Mouse (Mus musculus) MEL (cell line): ENCODE results near the gene Uba2. TPM values are rescaled to one million over a fixed set of nuclear protein-coding genes. Genes with fewer than 3 reads are reported as not detected.

ENCODE experiments used
- DNase-seq: peaks from one replicate; pipeline ENCODE4 v3.0.0; 2011; ENCODE audit warnings: low read depth, low spot score
- H3K27ac ChIP-seq: 2 replicates; pipeline ENCODE4 v1.5.1; 2012; ENCODE audit warnings: low read depth, mild to moderate bottlenecking, control low read depth, low read length, moderate library complexity; ENCODE audit not compliant: control insufficient read depth
- H3K27me3 ChIP-seq, 2 experiments: fragments of 150-350 bp in 1 of 2; sonication (generic) in 1 of 2; 2 replicates each; pipeline ENCODE4 v1.6.1; 2012; ENCODE audit warnings: low read length in 2 of 2, mild to moderate bottlenecking in 2 of 2, improper control_type of control experiment in 1 of 2, moderate library complexity in 1 of 2; ENCODE audit not compliant: insufficient read depth in 2 of 2, control insufficient read depth in 1 of 2
- H3K36me3 ChIP-seq, 2 experiments: 2 replicates each; pipeline ENCODE4 v1.6.1; 2012 to 2014; ENCODE audit warnings: low read length in 2 of 2, improper control_type of control experiment in 1 of 2, inconsistent platforms in 1 of 2, mild to moderate bottlenecking in 1 of 2; ENCODE audit not compliant: insufficient read depth in 2 of 2, control insufficient read depth in 1 of 2
- H3K4me1 ChIP-seq, 2 experiments: fragments of 150-350 bp in 1 of 2; sonication (generic) in 1 of 2; 2 replicates each; pipeline ENCODE4 v1.6.1; 2012; ENCODE audit warnings: low read length in 2 of 2, improper control_type of control experiment in 1 of 2, mild to moderate bottlenecking in 1 of 2; ENCODE audit not compliant: insufficient read depth in 2 of 2, control insufficient read depth in 1 of 2
- H3K4me3 ChIP-seq, 2 experiments: fragments of 150-350 bp in 1 of 2; sonication (generic) in 1 of 2; 2 replicates each; pipeline ENCODE4 v1.5.1; 2012; ENCODE audit warnings: low read depth in 2 of 2, low read length in 2 of 2, mild to moderate bottlenecking in 2 of 2, moderate library complexity in 2 of 2, control low read depth in 1 of 2, improper control_type of control experiment in 1 of 2; ENCODE audit not compliant: control insufficient read depth in 1 of 2, insufficient read depth in 1 of 2
- H3K79me2 ChIP-seq: 2 replicates; pipeline ENCODE4 v1.6.1; 2012; ENCODE audit warnings: mild to moderate bottlenecking, low read length, moderate library complexity; ENCODE audit not compliant: control insufficient read depth, poor library complexity, insufficient read depth
- H3K9ac ChIP-seq: 2 replicates; pipeline ENCODE4 v1.6.1; 2012; ENCODE audit warnings: low read depth, mild to moderate bottlenecking, control low read depth, low read length, moderate library complexity; ENCODE audit not compliant: control insufficient read depth, poor library complexity, severe bottlenecking
- H3K9me3 ChIP-seq: fragments of 150-350 bp; sonication (generic); replicated peaks from 2 replicates; pipeline ENCODE4 v1.6.1; 2012; ENCODE audit warnings: mild to moderate bottlenecking, low read length, improper control_type of control experiment, moderate library complexity; ENCODE audit not compliant: insufficient read depth
- CHD1 ChIP-seq: IDR thresholded peaks from 2 replicates; pipeline ENCODE4 v1.6.1; 2012; ENCODE audit warnings: low read depth, mild to moderate bottlenecking, inconsistent platforms, low read length, improper control_type of control experiment
- ELF1 ChIP-seq: IDR thresholded peaks from 2 replicates; pipeline ENCODE4 v1.6.1; 2014; ENCODE audit warnings: low read depth, mild to moderate bottlenecking, inconsistent platforms, low read length, improper control_type of control experiment, moderate library complexity
- GABPA ChIP-seq: IDR thresholded peaks from 2 replicates; pipeline ENCODE4 v1.6.1; 2012; ENCODE audit warnings: low read depth, mild to moderate bottlenecking, inconsistent platforms, low read length, improper control_type of control experiment, moderate library complexity
- HCFC1 ChIP-seq: IDR thresholded peaks from 2 replicates; pipeline ENCODE4 v1.6.1; 2012; ENCODE audit warnings: low read depth, mild to moderate bottlenecking, inconsistent platforms, low read length, improper control_type of control experiment, moderate library complexity
- KAT2A ChIP-seq: conservative IDR thresholded peaks from 2 replicates; pipeline ENCODE4 v1.6.1; 2012; ENCODE audit warnings: low read depth, low read length, improper control_type of control experiment, inconsistent platforms
- MXI1 ChIP-seq: IDR thresholded peaks from 2 replicates; pipeline ENCODE4 v1.6.1; 2011; ENCODE audit warnings: mild to moderate bottlenecking, low read depth, low read length, improper control_type of control experiment
- NRF1 ChIP-seq: IDR thresholded peaks from 2 replicates; pipeline ENCODE4 v1.6.1; 2014; ENCODE audit warnings: low read depth, mild to moderate bottlenecking, inconsistent platforms, low read length, improper control_type of control experiment, moderate library complexity; ENCODE audit not compliant: poor library complexity, insufficient read depth, severe bottlenecking
- POLR2A ChIP-seq, 2 experiments: IDR thresholded peaks; 2 replicates each; pipeline ENCODE4 v1.6.1; 2011 to 2012; ENCODE audit warnings: low read length in 2 of 2, mild to moderate bottlenecking in 2 of 2, control low read depth in 1 of 2, improper control_type of control experiment in 1 of 2, low read depth in 1 of 2, moderate library complexity in 1 of 2; ENCODE audit not compliant: control insufficient read depth in 1 of 2, insufficient read depth in 1 of 2, poor library complexity in 1 of 2
- POLR2AphosphoS2 ChIP-seq: IDR thresholded peaks from 2 replicates; pipeline ENCODE4 v1.6.1; 2011; ENCODE audit warnings: low read length, improper control_type of control experiment
- POLR2AphosphoS5 ChIP-seq: IDR thresholded peaks from 2 replicates; pipeline ENCODE4 v1.6.1; 2012; ENCODE audit warnings: low read depth, borderline replicate concordance, mild to moderate bottlenecking, inconsistent platforms, low read length, moderate library complexity, mixed read lengths
- SIN3A ChIP-seq: IDR thresholded peaks from 2 replicates; pipeline ENCODE4 v1.6.1; 2012; ENCODE audit warnings: low read length, improper control_type of control experiment, inconsistent platforms
- TAL1 ChIP-seq: IDR thresholded peaks from 2 replicates; pipeline ENCODE4 v1.6.1; 2012; ENCODE audit warnings: mild to moderate bottlenecking, inconsistent platforms, low read length, moderate library complexity, mixed read lengths
- TBP ChIP-seq: IDR thresholded peaks from 2 replicates; pipeline ENCODE4 v1.8.0; 2011; ENCODE audit warnings: low read depth, low read length, improper control_type of control experiment
- TCF12 ChIP-seq: IDR thresholded peaks from 2 replicates; pipeline ENCODE4 v1.6.1; 2014; ENCODE audit warnings: low read depth, mild to moderate bottlenecking, inconsistent platforms, low read length, improper control_type of control experiment, moderate library complexity
- UBTF ChIP-seq: IDR thresholded peaks from 2 replicates; pipeline ENCODE4 v1.6.1; 2012; ENCODE audit warnings: low read depth, mild to moderate bottlenecking, inconsistent platforms, low read length, improper control_type of control experiment, moderate library complexity, borderline replicate concordance; ENCODE audit not compliant: insufficient read depth
- USF1 ChIP-seq: IDR thresholded peaks from 2 replicates; pipeline ENCODE4 v1.6.1; 2014; ENCODE audit warnings: low read depth, mild to moderate bottlenecking, inconsistent platforms, low read length, improper control_type of control experiment, moderate library complexity
- ZKSCAN1 ChIP-seq: IDR thresholded peaks from 2 replicates; pipeline ENCODE4 v1.6.1; 2012; ENCODE audit warnings: low read depth, mild to moderate bottlenecking, inconsistent platforms, low read length, improper control_type of control experiment, moderate library complexity
- ZNF384 ChIP-seq: IDR thresholded peaks from 2 replicates; pipeline ENCODE4 v1.6.1; 2012; ENCODE audit warnings: low read depth, mild to moderate bottlenecking, inconsistent platforms, low read length, improper control_type of control experiment
- polyA plus RNA-seq, 2 experiments: library from polyadenylated mRNA; stranded (reverse) in 1 of 2; unstranded in 1 of 2; fragments of >175 nt in 1 of 2; fragments of >200 nt in 1 of 2; gene quantifications; 2 replicates each; pipeline versions ENCODE4 v1.2.1 to v1.2.4; 2012; ENCODE audit warnings: low replicate concordance in 2 of 2, low read depth in 1 of 2; ENCODE audit not compliant: insufficient read length in 2 of 2, insufficient read depth in 1 of 2, missing spikeins in 1 of 2
- total RNA-seq: library from RNA; depleted of rRNA; stranded (reverse); fragments of 300-350 nt; gene quantifications from 2 replicates; pipeline ENCODE4 v1.2.3, GENCODE M21; 2012

The Uba2 gene
- total and polyA plus RNA-seq, 3 experiments = 201 to 207 TPM; not detected in 1

GRCm38 (mm10) chr7:34216474-34216873 lies 47.1 kb upstream of the Uba2 start:
- Histone ChIP-seq H3K79me2 (peaks cover 2% of the 10 kb centered on the region; the same call in 1 of the 2 replicates), H3K27ac (no peak overlapping the region), H3K4me3 (no peak overlapping the region), H3K9me3 (no peaks in the 10 kb centered on the region), H3K9ac (no peak overlapping the region), H3K4me1 (no peaks in the 10 kb centered on the region), H3K27me3 (no peaks in the 10 kb centered on the region), H3K36me3 (peaks cover 0 to 31% of the 10 kb centered on the region in 2 experiments; a peak in 2 of 4 replicates)
- no peak for DNase-seq
- TF ChIP-seq POLR2A (IDR thresholded peaks at IDR 0.05; ENCODE audit: control insufficient read depth in 1 of 2, insufficient read depth in 1 of 2, low read depth in 1 of 2, low read length in 2 of 2, poor library complexity in 1 of 2) (no peak), KAT2A (no peak), TBP (no peak), ZKSCAN1 (no peak), SIN3A (no peak), TCF12 (no peak), CHD1 (no peak), ELF1 (no peak), POLR2AphosphoS5 (no peak), ZNF384 (no peak), NRF1 (no peak), USF1 (no peak), POLR2AphosphoS2 (no peak)

GRCm38 (mm10) chr7:34215481-34215880 lies 46.1 kb upstream of the Uba2 start:
- Histone ChIP-seq H3K4me3 (no peak overlapping the region), H3K9me3 (no peaks in the 10 kb centered on the region), H3K27ac (no peak overlapping the region), H3K4me1 (no peaks in the 10 kb centered on the region), H3K9ac (no peak overlapping the region), H3K27me3 (no peaks in the 10 kb centered on the region), H3K79me2 (peaks cover 2% of the 10 kb centered on the region; the same call in 1 of the 2 replicates), H3K36me3 (peaks cover 0 to 30% of the 10 kb centered on the region in 2 experiments; a peak in 2 of 4 replicates)
- TF ChIP-seq GABPA = no peak
- TF ChIP-seq TAL1 = no peak
- no peak for TF ChIP-seq UBTF
- no peak for TF ChIP-seq HCFC1
- TF ChIP-seq TBP = no peak
- no peak for TF ChIP-seq MXI1
- no peak for DNase-seq
